In the genomic region with DNA sequence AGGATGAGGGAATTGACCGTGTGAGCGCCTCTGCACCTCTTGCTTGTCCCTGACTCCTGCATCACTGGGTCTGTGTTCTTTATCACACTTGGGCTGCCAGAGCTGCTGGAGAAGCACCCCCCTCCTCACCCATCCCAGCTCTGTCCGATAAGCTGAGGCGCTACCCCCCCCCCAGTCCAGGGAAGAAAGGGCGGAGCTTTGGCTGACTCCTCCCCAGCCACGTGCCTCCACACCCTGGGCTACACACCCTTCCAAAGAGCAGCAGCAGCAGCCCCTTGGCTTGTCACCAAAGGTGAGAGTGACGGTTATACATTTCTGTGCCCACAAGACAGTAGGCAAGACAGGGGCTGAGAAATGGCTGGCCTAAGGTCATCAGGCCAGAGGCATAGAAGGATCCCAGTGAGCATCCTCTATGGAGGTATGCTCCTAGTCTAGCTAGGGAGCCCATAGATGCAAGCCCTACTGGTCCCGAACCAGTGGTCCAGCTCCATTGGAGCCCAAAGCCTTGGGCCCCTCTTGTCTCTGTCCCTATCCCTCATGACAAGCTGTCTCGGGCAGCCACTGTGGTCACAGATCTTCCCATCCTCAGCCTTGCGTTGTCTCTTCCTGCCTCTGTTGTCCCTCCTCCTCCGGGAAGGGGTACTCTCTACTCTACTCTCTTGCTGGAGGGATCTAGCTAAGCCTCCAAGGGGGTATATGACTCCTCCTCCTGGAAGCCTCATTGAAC, we compare ENCODE assay signal across 11 mouse cellular contexts. TPM values are rescaled to one million over a fixed set of nuclear protein-coding genes. Genes with fewer than 3 reads are reported as not detected.
DNase-seq lines count a peak whose midpoint lies in the region; ATAC-seq lines count a peak whose summit lies in the region.
"Had no signal": no experiment of that assay in that cellular context is flagged by ENCODE, and none has a peak within 500 bp of the region (broad histone marks: within the 10 kb centered on the region; RNA-seq: fewer than 3 reads in every experiment).

No protein-coding gene starts in this region.

- H3K4me2 ChIP-seq in intestine, embryonic 14.5 days (ENCODE audit: low read length) = peak overlapping the region; percentile 11; the same call in 1 of the 2 replicates
- H3K4me2 ChIP-seq: heart, embryonic 15.5 days had no signal

- peaks cover 97% of the 10 kb centered on the region for H3K4me1 ChIP-seq in megakaryocyte, embryonic 14.5 days
- peaks cover 13% of the 10 kb centered on the region for H3K4me1 ChIP-seq in intestine, embryonic 14.5 days (replicated peaks; ENCODE audit: control insufficient read depth, insufficient read depth, low read length)

- H3K4me3 ChIP-seq in megakaryocyte, embryonic 14.5 days (replicated peaks) = peak overlapping the region; percentile 24
- H3K4me3 ChIP-seq in intestine, embryonic 14.5 days (ENCODE audit: low read depth, low read length) = no peak overlapping the region
- H3K4me3 ChIP-seq: heart, embryonic 15.5 days had no signal

- H3K9me3 ChIP-seq in megakaryocyte, embryonic 14.5 days = no peaks in the 10 kb centered on the region
- no peaks in the 10 kb centered on the region for H3K9me3 ChIP-seq in intestine, embryonic 14.5 days (ENCODE audit: control insufficient read depth, low read length)
- H3K9me3 ChIP-seq: heart, embryonic 15.5 days had no signal

- H3K9ac ChIP-seq in intestine, embryonic 14.5 days (ENCODE audit: low read length) = no peak overlapping the region
- H3K9ac ChIP-seq: heart, embryonic 15.5 days had no signal

- no peaks in the 10 kb centered on the region for H3K27me3 ChIP-seq in megakaryocyte, embryonic 14.5 days (replicated peaks)
- no peaks in the 10 kb centered on the region for H3K27me3 ChIP-seq in intestine, embryonic 14.5 days (replicated peaks; ENCODE audit: control insufficient read depth, insufficient read depth, low read length)
- H3K27me3 ChIP-seq: heart, embryonic 15.5 days had no signal

- peak; percentile 70 for DNase-seq in c-Kit-positive CD71-positive TER-119-positive erythroid progenitor cells, embryonic 14.5 days (ENCODE audit: low spot score)
- DNase-seq in intestine, embryonic 14.5 days (ENCODE audit: low spot score) = no peak
- no peak for DNase-seq in kidney, adult 9 months
- DNase-seq in retina, postnatal 1 day = no peak

- peak overlapping the region; percentile 64 for H3K27ac ChIP-seq in intestine, embryonic 14.5 days (ENCODE audit: low read depth)
- H3K27ac ChIP-seq: heart, embryonic 15.5 days had no signal

- 70% methylated on average over 11 of the region's 11 CpGs for WGBS in intestine, embryonic 14.5 days

- H3K36me3 ChIP-seq in megakaryocyte, embryonic 14.5 days (replicated peaks; ENCODE audit: low read length) = peaks cover 30% of the 10 kb centered on the region
- H3K36me3 ChIP-seq in intestine, embryonic 14.5 days (ENCODE audit: control insufficient read depth, insufficient read depth, low read length) = no peaks in the 10 kb centered on the region
- H3K36me3 ChIP-seq: heart, embryonic 15.5 days had no signal

- ATAC-seq in megakaryocyte, adult 5-6 weeks (ENCODE audit: poor library complexity, severe bottlenecking) = no peak
- ATAC-seq in intestine, embryonic 14.5 days (replicated peaks; ENCODE audit: low FRiP score, low TSS enrichment, low read depth) = no peak; the same call in 1 of the 2 replicates
- peak; percentile 73 for ATAC-seq in megakaryocyte progenitor cell, adult 5-6 weeks (replicated peaks; ENCODE audit: poor library complexity)
- ATAC-seq: activated CD4-positive, CD25-positive, alpha-beta regulatory T cell, adult 4 months; inflammation-experienced regulatory T-cells, adult 6 months; midbrain, embryonic 16.5 days had no signal

RNA-seq across cellular contexts. Expression of gene Zfp36l2, which starts 33.3 kb away (rescaled TPM):
- polyA plus RNA-seq in megakaryocyte, embryonic 14.5 days (2012; ENCODE audit: insufficient read depth, low replicate concordance) = 174 and 534 TPM in 2 replicates
- total RNA-seq in megakaryocyte, adult 5-6 weeks (2015) = 316 and 357 TPM in 2 replicates
- 121 and 168 TPM in 2 replicates for total RNA-seq in megakaryocyte, adult 5-6 weeks (2017)
- 35.1 and 36.5 TPM in 2 replicates for polyA plus RNA-seq in intestine, embryonic 14.5 days (2014; fragmentation: Nextera tagmentation; extraction: Ambion mirVana)
- 269 and 286 TPM in 2 replicates for total RNA-seq in megakaryocyte progenitor cell, adult 5-6 weeks (2015)
- 98.9 and 112 TPM in 2 replicates for total RNA-seq in megakaryocyte progenitor cell, adult 5-6 weeks (2017)
